Mouse (Mus musculus) cerebellum, adult 9-11 months (tissue): Measurements from ENCODE around the gene Tesk1.
"Not testable (repeated sequence)": the region's sequence is repeated elsewhere in the genome, so short reads cannot be mapped to it uniquely, and the experiment has no call there.

Experiments
- DNase-seq: peaks from one replicate; pipeline ENCODE4 v3.0.0; 2022

Tesk1 gene

DNA sequence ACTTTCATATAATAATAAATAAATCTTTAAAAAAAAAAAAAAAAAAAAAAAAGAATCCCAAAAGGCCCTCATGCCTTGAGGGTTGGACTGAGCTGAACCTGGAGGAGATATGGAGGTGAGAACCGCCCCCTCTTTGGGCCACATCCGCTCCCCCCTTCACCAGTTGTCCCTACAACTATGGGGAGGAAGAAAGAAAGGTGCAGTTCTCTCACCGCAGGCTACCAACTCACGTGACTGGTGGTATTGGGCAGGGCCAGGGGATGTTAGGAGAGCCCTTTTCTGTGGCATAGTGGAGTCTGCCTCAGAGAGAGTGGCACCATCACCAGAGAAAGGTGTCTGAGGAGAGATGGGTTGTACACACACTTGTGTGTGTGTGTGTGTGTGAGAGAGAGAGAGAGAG is 14.7 kb downstream of the Tesk1 start:
- no peak for DNase-seq

- no peak for DNase-seq
These were observed 15.4 kb downstream of the Tesk1 start for GRCm38 (mm10) chr4:43457124-43457523.

GRCm38 (mm10) chr4:43463102-43463501 is 21.4 kb downstream of the Tesk1 start:
- DNase-seq: no peak

DNA sequence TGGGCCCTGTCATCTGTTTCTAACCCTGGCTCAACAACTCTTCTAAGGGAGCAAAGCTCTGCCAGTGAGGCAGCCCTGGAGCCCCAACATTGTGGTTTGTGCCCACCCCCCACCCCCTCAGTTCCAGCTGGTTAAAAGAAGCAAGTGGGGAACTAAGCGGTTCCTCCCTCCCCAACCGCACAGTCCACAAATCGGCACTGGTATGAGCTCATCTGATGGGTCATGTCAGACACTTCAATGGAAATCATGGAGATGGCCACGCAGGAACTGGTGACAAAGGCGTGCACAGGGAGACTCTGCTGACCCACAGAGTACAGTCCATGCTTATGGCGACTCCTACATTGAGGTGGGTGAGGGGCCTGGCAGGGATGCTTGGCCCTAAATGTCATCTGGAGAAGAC is 24.2 kb downstream of the Tesk1 start:
- no peak for DNase-seq

GRCm38 (mm10) chr4:43466872-43467271 is 25.1 kb downstream of the Tesk1 start:
- no peak for DNase-seq

DNA sequence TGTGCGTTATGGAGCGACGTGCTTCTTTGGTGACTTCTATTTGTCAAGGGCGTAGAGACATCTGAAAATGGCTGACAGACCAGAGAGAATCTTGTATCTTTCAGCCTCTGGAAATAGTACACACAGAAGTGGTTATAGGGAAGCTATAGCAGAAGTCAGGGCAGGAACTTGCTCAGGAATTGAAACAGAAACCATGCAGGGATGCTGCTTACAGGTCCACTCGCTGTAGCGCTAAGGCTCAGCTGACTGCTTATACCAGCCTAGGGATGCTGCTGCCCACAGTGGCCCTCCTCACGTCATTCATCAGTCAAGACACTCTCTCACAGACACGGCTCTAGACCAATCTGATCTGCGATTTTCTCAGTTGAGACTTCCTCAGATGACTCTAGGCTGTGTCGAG is 28.6 kb downstream of the Tesk1 start:
- no peak for DNase-seq

- DNase-seq: no peak
These were observed 31.9 kb downstream of the Tesk1 start for GRCm38 (mm10) chr4:43473636-43474035.

DNA sequence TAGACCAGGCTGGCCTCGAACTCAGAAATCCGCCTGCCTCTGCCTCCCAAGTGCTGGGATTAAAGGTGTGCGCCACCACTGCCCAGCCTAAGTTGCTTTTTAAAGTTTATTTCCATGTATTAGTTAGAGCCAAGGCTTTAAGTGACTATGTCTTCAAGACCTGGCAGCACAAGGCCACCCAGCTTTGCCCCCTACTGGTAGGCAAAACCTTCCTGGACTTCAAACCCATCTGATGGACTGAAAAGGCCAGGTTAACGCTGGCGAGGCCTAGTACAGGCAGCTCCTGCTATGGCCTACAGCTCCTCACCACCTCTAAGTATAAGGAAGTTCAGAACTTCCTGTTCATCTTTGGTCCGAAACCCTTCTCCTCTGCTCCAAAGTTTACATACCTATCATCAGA is 34.9 kb downstream of the Tesk1 start:
- no peak for DNase-seq

DNA sequence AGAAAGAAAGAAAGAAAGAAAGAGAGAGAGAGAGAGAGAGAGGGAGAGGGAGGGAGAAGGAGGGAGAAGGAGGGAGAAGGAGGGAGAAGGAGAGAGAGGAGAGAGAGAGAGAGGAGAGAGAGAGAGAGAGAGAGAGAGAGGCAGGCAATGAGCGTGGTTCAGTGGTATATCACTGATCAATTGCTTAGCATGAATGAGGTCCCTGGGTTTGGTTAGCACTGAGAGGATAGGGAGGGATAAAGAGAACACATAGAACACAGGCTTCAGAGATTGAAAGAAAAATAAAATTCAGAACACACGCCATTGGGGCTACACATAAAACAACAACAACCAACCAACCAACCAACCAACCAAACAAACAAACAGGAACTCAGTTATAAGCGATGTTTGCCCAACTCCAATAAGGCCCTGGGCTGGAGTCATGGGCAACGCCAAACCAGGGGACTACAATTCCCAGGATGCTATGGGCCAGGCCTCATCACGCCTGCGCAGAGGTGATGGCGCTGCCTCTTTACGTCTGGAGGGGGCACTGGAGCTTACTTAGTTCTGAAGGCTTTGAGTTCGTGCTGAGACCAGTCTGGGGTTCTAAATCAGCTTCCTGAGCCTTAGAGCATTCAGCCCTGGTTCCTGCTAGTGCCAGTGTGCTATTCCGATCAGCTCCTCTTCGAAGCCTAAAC is 36.3 kb downstream of the Tesk1 start:
- peak; percentile 91 for DNase-seq

GRCm38 (mm10) chr4:43478534-43478858 is 36.8 kb downstream of the Tesk1 start:
- no peak for DNase-seq

DNA sequence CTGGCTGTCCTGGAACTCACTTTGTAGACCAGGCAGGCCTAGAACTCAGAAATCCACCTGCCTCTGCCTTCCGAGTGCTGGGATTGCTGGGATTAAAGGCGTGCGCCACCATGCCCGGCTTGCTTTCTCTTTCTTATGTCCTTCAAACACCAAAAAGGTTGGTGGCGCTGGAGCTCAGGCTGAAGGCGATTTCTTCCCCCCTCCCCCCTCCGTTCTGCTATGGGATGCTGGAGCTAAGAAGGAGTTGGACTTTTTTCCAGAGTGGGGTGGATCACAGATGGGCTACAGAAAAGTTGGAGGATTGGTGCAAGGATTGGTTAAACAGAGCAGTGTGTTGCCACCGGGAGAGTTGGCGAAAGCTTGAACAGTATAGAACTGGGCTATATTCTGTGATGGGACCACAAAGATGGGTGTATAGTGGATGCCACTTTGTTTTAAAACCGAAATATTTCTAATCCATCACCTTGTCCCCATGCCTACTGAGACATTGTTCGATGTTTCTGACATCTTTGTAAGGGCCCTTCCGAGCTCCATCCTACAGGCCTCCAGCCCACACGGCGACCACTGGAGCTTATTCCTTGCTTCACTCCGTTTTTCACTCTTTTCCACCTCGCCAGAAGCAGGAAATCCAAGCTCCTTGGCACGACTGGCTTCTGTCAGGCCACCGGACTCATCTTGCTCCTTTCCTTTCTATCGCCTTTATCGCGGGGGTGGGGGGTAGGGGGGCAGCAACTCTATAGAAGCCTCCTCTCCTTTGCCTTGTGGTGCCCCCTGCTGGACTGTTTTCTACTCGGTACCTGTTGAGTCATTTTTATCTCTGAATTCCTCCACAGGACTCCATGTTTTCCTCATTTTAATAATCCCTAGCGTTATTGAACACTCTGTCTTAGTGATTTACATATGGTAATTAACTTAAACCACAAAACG is 37.4 kb downstream of the Tesk1 start:
- peak; percentile 21 for DNase-seq

DNA sequence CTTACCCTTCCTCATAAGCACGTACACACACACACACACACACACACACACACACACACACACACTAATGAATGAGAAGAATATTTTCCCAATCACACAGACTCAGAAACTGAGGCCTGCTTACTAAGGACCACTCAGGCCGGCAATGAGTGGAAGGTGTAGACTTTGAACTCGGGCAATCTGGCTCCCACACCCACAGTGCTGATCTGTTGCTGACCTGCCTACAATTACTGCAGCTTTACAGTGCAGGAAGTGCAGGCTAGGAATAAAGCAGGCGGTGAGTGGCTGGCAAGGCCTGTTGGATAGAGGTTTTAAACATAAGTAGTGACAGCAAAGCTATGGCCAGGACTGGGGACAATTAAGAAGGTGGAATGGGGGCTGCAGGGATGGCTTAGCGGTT is 39.2 kb downstream of the Tesk1 start:
- DNase-seq: no peak

DNA sequence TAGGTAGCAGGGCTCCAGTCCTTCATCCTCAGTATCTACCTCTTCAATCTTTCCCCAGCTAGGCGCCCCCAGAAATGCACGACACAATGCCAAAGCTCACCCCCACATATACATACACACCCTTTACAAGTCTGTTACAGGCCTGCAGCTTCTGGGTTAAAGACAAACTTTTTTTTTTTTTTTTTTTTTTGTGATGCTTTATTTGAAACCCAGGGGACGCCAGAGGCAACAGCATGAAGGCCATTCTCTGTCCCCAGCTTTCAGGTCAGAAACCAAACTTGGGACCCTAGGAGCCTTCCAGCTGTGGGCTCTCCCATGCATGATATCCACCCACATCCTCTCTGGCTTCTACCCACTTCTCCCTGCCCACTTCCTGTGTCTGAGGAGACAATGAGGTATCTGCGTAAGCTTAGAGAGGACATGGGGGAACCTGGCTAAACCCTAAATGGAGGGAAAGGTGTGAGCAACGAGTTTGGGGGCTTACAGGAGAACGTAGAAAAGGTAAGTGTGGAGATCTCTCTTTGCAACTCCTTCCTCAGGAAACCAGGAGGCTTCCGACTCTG is 40.2 kb downstream of the Tesk1 start:
- DNase-seq: no peak

DNA sequence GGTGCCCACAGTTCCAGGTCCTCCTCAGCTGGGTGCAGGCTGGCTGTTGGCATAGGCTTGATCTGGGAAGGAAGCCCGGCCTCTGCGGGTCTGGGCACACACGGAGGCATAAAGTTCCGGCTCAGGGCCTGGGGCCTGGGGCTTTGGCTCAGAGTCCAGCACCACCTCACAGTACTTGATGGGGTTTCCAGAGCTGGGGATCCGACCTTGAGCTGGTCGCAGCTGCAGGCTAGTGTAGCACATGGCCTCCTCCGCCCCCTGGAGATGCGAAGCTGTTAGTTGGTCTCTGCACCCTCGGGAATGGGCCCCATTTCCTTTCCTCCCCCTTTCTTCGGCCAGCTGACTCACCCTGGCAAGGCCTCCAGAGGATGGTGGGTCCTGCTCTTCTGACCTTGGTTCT is 40.9 kb downstream of the Tesk1 start:
- peak; percentile 62 for DNase-seq

DNA sequence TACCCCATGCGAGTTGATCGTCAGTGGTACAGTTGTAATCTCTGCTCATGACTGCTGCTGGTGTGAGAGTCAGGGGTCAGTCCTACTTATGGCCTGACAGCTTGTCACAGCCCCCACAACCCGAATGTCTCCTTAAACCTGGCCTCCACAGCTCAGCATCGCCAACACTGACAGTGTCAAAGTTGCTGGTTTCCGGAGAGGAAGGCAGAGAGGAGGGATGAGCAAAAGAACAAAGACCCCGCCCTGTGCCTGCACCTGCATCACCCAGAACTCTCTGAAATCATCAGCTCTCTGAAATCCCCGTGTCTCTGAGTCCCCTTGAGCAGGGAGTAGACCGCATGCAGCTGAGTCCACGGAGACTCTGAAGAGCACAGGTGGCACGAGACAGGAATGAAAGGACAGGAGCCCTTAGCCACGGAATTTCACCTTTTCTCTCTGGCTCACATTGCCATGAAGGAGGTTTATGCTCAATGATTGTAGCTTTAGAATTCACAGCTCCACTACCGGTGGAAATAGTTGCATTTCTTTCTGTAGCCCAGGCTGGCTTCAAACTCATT is 41.9 kb downstream of the Tesk1 start, which contains the start of gene Sit1:
TSS of gene Sit1 (minus strand) at position 200 of the 557 bp plus-strand sequence.
- DNase-seq: no peak

DNA sequence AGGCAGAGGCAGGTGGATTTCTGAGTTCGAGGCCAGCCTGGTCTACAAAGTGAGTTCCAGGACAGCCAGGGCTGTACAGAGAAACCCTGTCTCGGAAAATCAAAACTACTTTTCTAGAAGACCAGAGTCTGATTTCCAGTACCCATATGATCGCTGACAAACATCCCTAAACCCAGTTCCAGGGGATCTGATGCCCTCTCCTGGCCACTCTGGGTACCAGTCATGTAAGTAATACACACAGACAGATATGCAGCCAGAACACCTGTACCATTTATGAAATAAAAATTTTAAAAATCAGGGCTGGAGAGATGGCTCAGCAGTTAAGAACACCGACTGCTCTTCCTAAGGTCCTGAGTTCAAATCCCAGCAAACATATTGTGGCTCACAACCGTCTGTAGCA is 43.9 kb downstream of the Tesk1 start:
- not testable (repeated sequence) for DNase-seq

DNA sequence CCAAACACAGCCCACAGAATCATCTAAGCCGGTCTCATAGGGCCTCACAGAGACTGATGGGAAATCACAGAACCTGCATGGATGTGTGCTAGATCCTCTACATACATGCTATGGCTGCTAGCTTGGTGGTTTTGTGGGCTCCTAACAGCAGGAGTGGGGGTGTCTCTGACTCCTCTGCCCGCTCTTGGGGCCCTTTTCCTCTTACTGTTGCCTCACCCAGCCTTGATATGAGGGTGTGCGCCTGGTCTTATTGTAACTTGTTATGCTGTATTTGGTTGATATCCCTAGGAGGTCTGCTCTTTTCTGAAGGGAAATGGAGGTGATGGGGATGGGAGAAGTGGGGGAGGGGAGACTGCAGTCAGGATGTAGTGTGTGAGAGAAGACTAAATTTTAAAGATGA is 47.9 kb downstream of the Tesk1 start:
- no peak for DNase-seq

GRCm38 (mm10) chr4:43490801-43491200 is 49.1 kb downstream of the Tesk1 start:
- DNase-seq: peak; percentile 48

DNA sequence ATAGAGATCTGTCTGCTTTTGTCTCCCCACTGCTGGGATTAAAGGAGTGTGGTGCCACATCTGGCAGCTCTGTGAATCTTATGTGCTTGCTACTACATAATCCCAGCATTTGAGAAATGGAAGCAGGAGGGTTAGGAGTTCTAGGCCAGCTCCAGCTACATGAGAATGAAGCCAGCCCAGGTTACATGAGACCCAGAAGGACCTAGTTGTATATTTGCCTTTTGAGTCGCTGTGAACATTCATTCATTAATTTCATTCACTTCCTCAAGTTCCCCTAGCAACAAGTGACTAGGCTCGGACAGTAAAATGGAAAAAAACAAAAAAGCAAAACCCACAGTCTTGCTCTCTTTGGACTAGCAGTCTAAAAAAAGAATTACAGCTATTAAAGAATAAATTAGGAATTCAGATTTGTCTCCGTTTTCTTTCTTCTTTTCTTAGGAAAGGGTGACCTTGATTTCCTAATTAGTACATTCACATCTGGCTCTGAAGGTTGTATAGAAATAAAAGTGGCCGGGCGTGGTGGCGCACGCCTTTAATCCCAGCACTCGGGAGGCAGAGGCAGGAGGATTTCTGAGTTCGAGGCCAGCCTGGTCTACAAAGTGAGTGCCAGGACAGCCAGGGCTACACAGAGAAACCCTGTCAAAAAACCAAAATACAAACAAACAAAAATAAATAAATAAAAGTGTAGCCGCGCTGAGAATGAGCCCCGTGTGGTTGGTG is 50.5 kb downstream of the Tesk1 start:
- DNase-seq: peak; percentile 59

DNA sequence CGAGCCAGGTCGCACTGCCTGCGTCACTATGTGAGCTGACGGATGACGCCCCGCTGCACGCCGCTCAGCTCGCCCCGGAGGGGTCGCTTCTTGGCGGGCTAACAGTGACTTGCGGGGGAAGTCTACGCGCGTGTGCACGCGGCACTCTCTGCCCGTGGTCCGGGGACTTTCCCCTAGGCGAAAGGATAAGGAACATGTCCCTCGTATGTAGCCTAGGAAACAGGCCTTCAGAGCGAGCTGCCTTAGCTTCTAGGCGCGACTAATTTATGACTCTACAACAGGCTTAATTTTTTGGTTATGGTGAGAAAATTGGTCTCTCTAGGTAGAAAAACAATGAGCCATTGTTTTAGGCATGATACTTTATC is 51.1 kb downstream of the Tesk1 start, which contains the start of gene Ccdc107:
TSS of gene Ccdc107 (plus strand) at position 80 of the 365 bp plus-strand sequence.
- peak; percentile 98 for DNase-seq

GRCm38 (mm10) chr4:43493186-43493845 is 51.6 kb downstream of the Tesk1 start:
- DNase-seq: peak; percentile 96

DNA sequence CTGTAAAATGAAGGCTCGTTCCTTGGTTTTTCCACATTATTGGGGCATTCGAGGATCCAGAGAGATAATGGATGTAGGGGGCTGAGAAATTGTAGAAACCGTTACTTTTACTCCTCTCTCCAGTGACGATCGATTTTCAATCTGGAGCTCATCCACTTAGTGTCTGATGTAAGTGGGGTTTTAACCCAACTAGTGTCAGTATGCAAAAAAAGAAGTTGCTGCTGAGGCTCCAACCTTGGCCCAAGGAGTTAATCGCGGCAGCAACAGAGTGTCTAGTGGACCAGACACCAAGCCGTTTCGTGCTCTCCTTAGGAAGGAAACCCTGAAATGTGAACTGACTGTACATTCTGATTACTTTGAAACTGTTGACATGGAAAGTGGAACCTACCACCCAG is 52.1 kb downstream of the Tesk1 start:
- DNase-seq: peak; percentile 43
